Mouse (Mus musculus): ENCODE measurements around the gene Ints1. TPM values are rescaled to one million over a fixed set of nuclear protein-coding genes. Genes with fewer than 3 reads are reported as not detected.

Gene Ints1
- polyA plus RNA-seq (2012; rRNA removed; ENCODE audit: low replicate concordance): 35.6 and 71.3 TPM in 2 replicates

DNA sequence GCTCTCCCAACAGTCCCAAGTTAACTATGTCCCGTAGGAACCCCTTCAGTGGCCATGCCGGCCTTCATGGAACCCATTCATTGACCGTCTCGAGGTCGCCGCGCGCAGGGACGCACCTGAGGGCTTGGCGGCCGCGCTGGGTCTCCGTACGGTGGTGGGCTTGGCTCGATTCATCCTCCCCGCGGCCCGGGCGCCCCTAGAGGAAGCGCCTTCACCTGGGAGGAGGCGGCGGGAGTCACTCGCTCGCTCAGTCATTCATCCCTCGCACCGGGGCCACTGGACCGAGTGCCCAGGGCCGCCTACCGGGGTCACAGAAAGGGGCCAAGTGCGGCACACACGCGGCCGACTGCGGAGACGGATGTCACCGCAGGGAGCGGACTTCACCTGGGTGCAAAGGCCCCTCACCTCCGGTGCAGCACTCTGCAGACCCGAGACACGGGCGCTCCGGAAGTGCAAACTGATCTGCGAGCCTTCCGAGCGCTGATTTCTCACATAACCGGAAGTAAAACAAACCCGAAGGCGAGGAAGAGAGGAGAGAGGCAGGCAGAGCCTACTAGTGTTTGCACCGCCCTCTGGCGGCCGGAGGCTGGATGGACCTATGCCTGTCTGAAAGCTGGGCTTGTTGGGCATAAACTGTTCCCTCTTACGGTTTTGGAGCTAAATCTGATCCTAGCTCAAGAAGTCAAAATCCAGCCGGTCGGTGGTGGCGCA, at the start of gene Ints1:
Gene Ints1, minus strand, starts transcription at position 459 of the 711 bp plus-strand sequence.

DNA sequence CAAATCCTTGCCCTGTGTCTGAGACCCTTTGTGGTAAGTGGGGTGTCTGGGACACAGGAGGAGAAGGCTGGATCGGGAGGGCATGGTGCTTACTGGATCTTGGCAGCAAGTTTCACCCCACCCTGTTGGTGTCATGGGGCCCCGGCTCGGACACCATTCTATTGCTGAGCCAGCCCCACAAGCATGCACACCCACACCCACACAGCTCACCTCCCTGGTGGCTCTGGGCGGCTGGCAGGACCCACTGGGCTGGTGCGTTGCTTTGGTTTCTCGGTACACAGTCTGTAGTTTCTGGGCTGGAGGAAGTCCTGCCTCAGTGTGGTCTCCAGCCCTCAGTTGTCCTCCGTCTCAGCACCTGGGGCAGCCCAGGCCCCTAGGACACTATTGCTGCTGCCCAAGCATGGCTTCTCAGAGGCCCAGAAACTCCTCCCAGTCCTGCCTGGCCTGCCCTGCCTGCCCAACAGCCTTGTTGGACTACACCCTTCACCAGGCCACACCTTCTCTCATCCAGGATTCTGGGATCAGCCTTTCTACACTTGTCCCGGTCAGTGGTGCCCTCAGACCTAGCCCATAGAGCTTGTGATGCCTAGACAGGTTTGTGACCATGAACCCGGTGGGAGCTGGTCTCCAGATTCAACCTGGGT, 44.2 kb upstream of the Ints1 start, which contains the start of gene Tmem184a:
Gene Tmem184a, minus strand, starts transcription at position 380 of the 644 bp plus-strand sequence.

DNA sequence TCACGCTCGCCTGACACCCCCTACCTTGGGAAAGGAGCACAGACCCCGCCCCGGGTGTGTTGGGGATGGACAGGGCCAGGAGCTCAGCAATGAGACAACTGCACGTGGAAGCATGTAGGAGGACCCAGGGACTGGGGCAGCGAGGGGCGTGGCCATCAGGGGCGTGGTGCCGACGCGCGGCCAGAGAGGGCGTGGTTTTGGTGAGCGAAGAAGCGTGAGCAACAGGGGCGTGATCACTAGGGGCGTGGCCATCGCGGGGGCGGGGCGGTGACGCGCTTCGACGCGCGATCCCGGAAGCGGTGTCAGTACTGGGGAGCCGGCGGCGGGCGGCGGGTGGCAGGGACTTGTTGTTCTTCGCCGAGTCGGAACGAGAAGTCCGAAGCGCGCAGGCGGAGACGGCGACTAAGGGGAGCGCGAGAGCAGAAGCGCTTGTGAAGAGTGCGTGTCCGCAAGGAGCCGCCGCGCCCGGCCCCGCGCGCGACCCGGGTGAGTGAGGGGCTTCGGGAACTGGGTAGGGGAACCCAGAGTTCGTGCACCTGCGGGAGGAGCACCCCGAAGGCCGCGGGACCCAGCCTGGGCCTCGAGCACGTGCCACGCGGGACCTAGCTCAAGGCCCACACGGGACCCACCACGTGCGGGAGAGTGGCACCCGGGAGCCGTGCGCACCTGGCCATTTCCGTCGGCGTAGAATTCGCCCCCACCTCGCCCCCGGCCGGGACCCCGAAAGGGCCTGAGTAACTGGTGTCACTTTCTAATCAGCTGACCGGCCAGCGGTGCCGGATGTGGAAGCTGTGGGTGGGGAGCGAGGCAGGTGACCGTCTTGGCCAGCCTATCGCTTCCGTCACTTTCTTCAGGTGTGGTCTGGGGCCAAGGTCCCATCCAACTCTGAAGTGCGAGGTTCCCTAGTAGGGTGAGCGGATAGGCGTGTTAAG, 16.0 kb upstream of the Ints1 start, which contains the start of gene Mafk:
Gene Mafk, plus strand, starts transcription at position 287 of the 932 bp plus-strand sequence.

DNA sequence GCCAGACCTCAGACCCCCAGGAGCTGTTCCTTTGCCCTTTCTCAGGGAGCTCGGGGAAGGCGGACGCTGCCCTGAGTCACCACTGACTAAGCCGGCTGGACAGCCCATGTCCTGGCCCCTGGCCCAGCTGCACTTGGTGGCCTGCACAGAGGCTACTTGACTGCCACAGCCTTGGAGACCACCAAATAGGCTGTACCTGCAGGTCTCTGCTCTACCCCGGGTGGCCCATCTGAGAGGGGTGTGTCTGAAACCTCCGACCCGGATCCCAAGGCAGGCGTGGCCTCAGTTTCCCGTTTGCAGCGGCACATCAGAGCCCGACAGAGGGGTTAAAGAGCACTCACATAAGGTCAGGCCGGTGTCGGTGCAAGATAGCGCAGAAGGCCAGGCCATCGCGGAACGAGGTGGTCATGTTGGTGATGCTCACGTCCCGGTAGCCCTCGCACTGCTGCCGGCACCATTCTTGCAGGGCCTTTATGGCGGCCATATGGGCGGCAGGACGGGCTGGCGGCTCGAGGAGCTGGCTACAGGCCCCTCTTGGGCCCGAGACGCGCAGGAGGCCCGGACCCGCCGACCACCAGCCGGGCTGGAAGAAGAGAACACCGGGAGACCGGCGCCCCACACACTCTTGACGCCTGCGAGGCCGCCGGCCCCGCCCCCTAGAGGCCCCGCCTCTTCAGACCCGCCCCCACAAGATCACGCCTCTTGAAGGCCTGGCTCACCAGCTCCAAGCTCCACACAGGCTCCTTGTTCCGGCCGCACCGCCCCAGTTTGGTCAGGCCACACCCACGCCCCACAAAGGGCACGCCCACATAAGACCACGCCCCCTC, 39.6 kb downstream of the Ints1 start, which contains the start of gene Micall2:
Gene Micall2, minus strand, starts transcription at position 660 of the 827 bp plus-strand sequence.

Other genes with a start within 250 kb of the Ints1 start
- gene Uncx, start 232.2 kb downstream of the Ints1 start, polyA plus RNA-seq (2012; rRNA removed; ENCODE audit: low replicate concordance): not detected in 2 replicates
- 4.5 and 6.7 TPM in 2 replicates for gene Micall2, start 39.3 kb downstream of the Ints1 start, polyA plus RNA-seq (2012; rRNA removed; ENCODE audit: low replicate concordance)
- 15.7 and 21.2 TPM in 2 replicates for gene Mafk, start 15.8 kb upstream of the Ints1 start, polyA plus RNA-seq (2012; rRNA removed; ENCODE audit: low replicate concordance)
- 0.23 and 14.0 TPM in 2 replicates for gene Tmem184a, start 44.2 kb upstream of the Ints1 start, polyA plus RNA-seq (2012; rRNA removed; ENCODE audit: low replicate concordance)
- gene Gm26938, start 50.7 kb upstream of the Ints1 start, polyA plus RNA-seq (2012; rRNA removed; ENCODE audit: low replicate concordance): not detected in 2 replicates
- gene Psmg3, start 51.2 kb upstream of the Ints1 start, polyA plus RNA-seq (2012; rRNA removed; ENCODE audit: low replicate concordance): 23.8 and 33.7 TPM in 2 replicates
- gene Elfn1, start 132.3 kb upstream of the Ints1 start, polyA plus RNA-seq (2012; rRNA removed; ENCODE audit: low replicate concordance): 0.69 and 0.80 TPM in 2 replicates

Data from subcutaneous adipose tissue, adult 2 months (tissue).